Mouse (Mus musculus) leukemia stem cell, adult 10-12 weeks (primary cell): ENCODE measurements around the gene Cib1. TPM values are rescaled to one million over a fixed set of nuclear protein-coding genes. Genes with fewer than 3 reads are reported as not detected.

Experiments
- polyA plus RNA-seq: library from polyadenylated mRNA; stranded (reverse); fragments of >175 nt; gene quantifications from 2 replicates; pipeline ENCODE4 v1.2.3, GENCODE M21; 2012; ENCODE audit warnings: low replicate concordance

The Cib1 gene
- polyA plus RNA-seq: 24.8 and 35.2 TPM in 2 replicates

GRCm38 (mm10) chr7:80232489-80233029 lies at the start of gene Cib1, which contains the start of gene Gdpgp1:
TSS of gene Cib1 (minus strand) at chr7:80232813.
TSS of gene Gdpgp1 (plus strand) at chr7:80232865.

DNA sequence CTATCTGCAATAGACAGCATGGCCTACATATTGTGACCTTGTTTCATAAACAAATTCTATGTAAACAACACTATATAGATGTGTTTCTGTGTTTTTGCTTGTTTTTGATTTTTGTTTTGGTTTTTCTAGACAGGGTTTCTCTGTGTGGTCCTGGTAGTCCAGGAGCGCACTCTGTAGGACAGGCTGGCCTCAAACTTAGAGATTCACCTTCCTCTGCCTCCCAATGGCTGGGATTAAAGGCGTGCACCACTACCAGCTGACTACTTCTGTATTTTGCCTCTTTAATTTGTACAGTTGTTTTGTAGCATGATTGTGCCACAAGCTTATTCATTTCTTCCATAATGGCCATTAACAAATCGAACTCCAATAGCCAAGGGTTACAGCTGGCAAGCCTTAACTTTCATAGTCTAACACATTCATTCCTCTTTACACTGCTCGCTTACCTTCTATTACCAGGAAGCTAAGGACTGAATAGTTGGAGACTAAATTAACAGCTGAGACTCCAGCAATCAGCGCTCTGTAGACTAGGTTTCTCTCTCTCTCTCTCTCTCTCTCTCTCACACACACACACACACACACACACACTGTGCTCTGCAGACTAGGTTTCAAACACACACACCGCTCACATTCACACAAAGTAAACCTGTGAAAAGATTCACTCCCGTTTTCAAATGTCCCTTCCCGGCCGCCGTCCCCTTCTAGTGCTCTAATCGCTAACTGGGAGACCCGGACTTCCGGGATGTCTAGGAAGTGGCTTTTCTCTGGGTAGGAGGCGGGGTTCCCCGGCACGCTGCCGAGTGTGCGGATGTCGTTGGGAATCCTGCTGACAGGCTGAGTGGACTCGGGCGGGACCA lies 36.5 kb upstream of the Cib1 start, which contains the start of gene Vps33b:
TSS of gene Vps33b (plus strand) at position 753 of the 854 bp plus-strand sequence.

DNA sequence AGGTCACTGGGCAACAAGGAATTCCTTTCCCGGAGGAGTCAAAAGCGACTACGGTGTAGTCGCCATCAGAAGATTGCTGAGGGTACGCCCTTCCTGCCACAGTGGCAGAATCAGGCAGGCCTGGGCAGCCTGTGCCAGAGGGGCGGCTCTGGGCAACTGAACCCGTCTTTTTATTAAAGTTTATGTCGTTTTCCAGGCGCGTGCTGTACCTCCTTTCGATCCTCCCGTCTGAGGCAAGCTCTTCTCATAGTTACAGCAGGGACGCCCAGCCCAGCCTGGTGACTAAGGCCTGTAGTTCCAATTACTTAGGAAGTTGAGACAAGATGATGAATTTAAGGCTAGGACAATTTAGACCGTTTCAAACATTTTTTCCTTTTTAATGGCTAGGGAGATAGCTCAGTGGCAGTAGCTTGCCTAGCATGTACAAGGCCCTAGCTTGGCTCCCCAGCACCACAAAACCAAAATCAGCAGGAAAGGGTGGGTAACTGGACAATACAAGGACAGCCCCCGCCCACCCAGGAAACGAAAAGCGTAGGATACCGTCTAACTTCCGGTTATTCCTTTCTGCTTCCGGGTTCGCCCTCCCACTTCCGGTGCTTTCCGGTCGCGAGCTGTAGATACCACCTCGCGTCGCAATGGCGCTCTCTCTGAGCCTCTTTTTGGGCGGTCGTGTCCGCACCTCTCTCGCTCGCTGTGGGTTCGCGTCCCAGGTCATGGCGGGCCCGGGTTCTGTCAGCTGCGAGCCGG lies 28.2 kb upstream of the Cib1 start, which contains the start of gene Ngrn:
TSS of gene Ngrn (plus strand) at position 591 of the 747 bp plus-strand sequence.

GRCm38 (mm10) chr7:80246148-80246721 lies 13.6 kb upstream of the Cib1 start, which contains the start of gene Ttll13:
TSS of gene Ttll13 (plus strand) at chr7:80246376.

GRCm38 (mm10) chr7:80186531-80187296 lies 45.9 kb downstream of the Cib1 start, which contains the start of gene Sema4b:
TSS of gene Sema4b (plus strand) at chr7:80186841.

Other genes with a start within 250 kb of the Cib1 start
- gene Zfp710, start 208.0 kb downstream of the Cib1 start, polyA plus RNA-seq: 49.4 and 68.0 TPM in 2 replicates
- gene Idh2, start 117.4 kb downstream of the Cib1 start, polyA plus RNA-seq: 31.5 and 36.0 TPM in 2 replicates
- 23.2 and 44.3 TPM in 2 replicates for gene Sema4b, start 46.0 kb downstream of the Cib1 start, polyA plus RNA-seq
- 3.4 and 6.8 TPM in 2 replicates for gene Gdpgp1, start 52 bp upstream of the Cib1 start, polyA plus RNA-seq
- gene Ttll13, start 13.6 kb upstream of the Cib1 start, polyA plus RNA-seq: 0.28 and 0.47 TPM in 2 replicates
- 30.3 and 30.8 TPM in 2 replicates for gene Ngrn, start 28.4 kb upstream of the Cib1 start, polyA plus RNA-seq
- gene Vps33b, start 36.8 kb upstream of the Cib1 start, polyA plus RNA-seq: 1.8 and 3.2 TPM in 2 replicates
- gene Prc1, start 61.6 kb upstream of the Cib1 start, polyA plus RNA-seq: 10.0 and 31.0 TPM in 2 replicates
- 5.7 and 11.4 TPM in 2 replicates for gene Rccd1, start 91.6 kb upstream of the Cib1 start, polyA plus RNA-seq
- 31.9 and 73.7 TPM in 2 replicates for gene Unc45a, start 108.2 kb upstream of the Cib1 start, polyA plus RNA-seq
- gene Hddc3, start 110.3 kb upstream of the Cib1 start, polyA plus RNA-seq: 2.0 and 13.3 TPM in 2 replicates
- 19.0 and 19.2 TPM in 2 replicates for gene Man2a2, start 138.6 kb upstream of the Cib1 start, polyA plus RNA-seq
- 20.7 and 21.0 TPM in 2 replicates for gene Fes, start 155.1 kb upstream of the Cib1 start, polyA plus RNA-seq
- gene Furin, start 172.6 kb upstream of the Cib1 start, polyA plus RNA-seq: 197 and 227 TPM in 2 replicates